Mouse (Mus musculus) thymus, adult 2 months (tissue): ENCODE data around the gene Lrp6. TPM values are rescaled to one million over a fixed set of nuclear protein-coding genes. Genes with fewer than 3 reads are reported as not detected.

Experiments
- DNase-seq: peaks from one replicate; pipeline ENCODE4 v3.0.0; 2021
- H3K27ac ChIP-seq: fragments of 200-500 bp; 2 replicates; pipeline ENCODE4 v1.5.1; 2012; ENCODE audit warnings: low read length, control low read depth; ENCODE audit not compliant: control insufficient read depth, insufficient read depth
- H3K27me3 ChIP-seq: fragments of 200-500 bp; 2 replicates; pipeline ENCODE4 v1.6.1; 2012; ENCODE audit warnings: mild to moderate bottlenecking, low read length, moderate library complexity, mixed read lengths; ENCODE audit not compliant: control insufficient read depth, insufficient read depth
- H3K36me3 ChIP-seq: fragments of 200-500 bp; 2 replicates; pipeline ENCODE4 v1.6.1; 2012; ENCODE audit warnings: mild to moderate bottlenecking, low read length, moderate library complexity; ENCODE audit not compliant: control insufficient read depth, insufficient read depth
- H3K4me1 ChIP-seq: fragments of 200-500 bp; replicated peaks from 2 replicates; pipeline ENCODE4 v1.6.1; 2012; ENCODE audit warnings: low read length; ENCODE audit not compliant: control insufficient read depth, insufficient read depth
- H3K4me3 ChIP-seq: fragments of 200-500 bp; 2 replicates; pipeline ENCODE4 v1.5.1; 2012; ENCODE audit warnings: mild to moderate bottlenecking, low read length, control low read depth, moderate library complexity; ENCODE audit not compliant: control insufficient read depth, insufficient read depth
- CTCF ChIP-seq: fragments of 200-500 bp; IDR thresholded peaks from 2 replicates; pipeline ENCODE4 v1.5.1; 2012; ENCODE audit warnings: mild to moderate bottlenecking, control low read depth, low read length, moderate library complexity, borderline replicate concordance; ENCODE audit not compliant: control insufficient read depth, poor library complexity, insufficient read depth; ENCODE audit errors: extremely low read depth
- POLR2A ChIP-seq: fragments of 200-500 bp; IDR thresholded peaks from 2 replicates; pipeline ENCODE4 v1.6.1; 2012; ENCODE audit warnings: mild to moderate bottlenecking, low read length, control low read depth, moderate library complexity; ENCODE audit not compliant: control insufficient read depth, poor library complexity, insufficient read depth; ENCODE audit errors: extremely low read depth
- WGBS: fragments of 180-500 bp; shearing (Covaris S2); methylation state at CpG from one replicate; pipeline ENCODE4 v1.1.7; 2018; 5-methylcytosine and 5-hydroxymethylcytosine counted together
- polyA plus RNA-seq: library from polyadenylated mRNA; depleted of rRNA; stranded (reverse); fragments of >200 nt; gene quantifications from 2 replicates; pipeline ENCODE4 v1.2.3, GENCODE M21; 2012

The Lrp6 gene
- polyA plus RNA-seq, 1 experiment, result 28.3 TPM

DNA sequence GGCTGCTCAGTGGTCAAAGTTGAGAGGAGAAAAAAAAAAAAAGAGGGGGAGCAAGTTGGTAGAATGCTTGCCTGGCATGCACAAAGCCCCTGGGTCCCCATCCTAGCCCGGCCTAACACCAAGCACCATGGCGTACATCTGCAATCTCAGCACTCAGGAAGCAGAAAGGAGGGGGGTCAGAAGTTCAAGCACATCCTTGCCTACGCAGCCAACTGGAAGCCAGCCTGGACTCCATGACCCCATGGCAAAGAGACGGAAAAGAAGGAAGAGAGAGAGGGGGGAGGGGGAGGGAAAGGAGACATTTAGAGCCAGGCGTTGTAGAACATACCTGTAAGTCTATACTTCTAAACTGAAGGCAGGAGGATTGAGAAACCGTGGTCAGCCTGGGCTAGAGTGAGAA lies 39.8 kb upstream of the Lrp6 start:
- no peak for TF ChIP-seq CTCF
- TF ChIP-seq POLR2A, result no peak
- no peak overlapping the region for H3K4me3 ChIP-seq
- no peak for DNase-seq

GRCm38 (mm10) chr6:134605196-134605595 lies 38.4 kb upstream of the Lrp6 start:
- 97% methylated on average over 3 of the region's 3 CpGs for WGBS
- Histone ChIP-seq H3K27me3 (no peaks in the 10 kb centered on the region), H3K27ac (no peak overlapping the region; the same call in 1 of the 2 replicates), H3K4me3 (no peak overlapping the region), H3K4me1 (no peaks in the 10 kb centered on the region), H3K36me3 (no peaks in the 10 kb centered on the region)
- no peak for DNase-seq
- TF ChIP-seq POLR2A, result no peak
- TF ChIP-seq CTCF, result no peak

More for the DNA sequence above, 39.8 kb upstream of the Lrp6 start:
- Histone ChIP-seq H3K36me3 (no peaks in the 10 kb centered on the region), H3K4me1 (no peaks in the 10 kb centered on the region), H3K27ac (no peak overlapping the region), H3K27me3 (no peaks in the 10 kb centered on the region)
- 78% methylated on average over 6 of the region's 6 CpGs for whole genome bisulfite sequencing

DNA sequence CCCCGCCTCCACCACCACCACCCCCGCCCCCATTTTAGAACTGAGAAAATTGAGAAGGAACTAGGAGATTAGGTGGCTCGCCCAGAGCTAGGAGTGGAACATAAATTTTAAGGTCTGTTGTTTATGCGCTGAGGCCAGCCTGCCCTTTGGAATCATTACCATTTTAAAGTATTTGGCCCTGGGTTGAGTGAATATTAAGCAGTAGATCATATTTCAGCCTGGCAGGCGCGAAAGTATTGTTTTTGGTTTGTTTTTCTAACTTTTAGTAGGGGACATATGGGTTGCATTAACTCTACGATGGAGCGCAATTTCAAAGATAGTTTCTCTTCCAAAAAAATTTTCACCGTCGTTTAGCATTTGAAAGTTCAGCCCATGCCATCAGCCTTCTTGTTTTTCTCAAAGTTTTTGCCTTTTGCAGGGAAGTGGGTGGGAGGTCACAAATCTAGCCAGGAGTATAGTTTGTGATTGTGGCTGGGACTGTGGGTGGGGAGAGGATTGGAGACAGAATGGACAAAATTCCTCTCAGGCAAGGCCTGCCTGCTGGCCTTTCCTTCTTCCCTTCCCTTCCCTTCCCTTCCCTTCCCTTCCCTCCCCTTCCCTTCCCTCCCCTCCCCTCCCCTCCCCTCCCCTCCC lies 35.7 kb upstream of the Lrp6 start:
- DNase-seq, result no peak
- TF ChIP-seq POLR2A, result no peak
- no peak for TF ChIP-seq CTCF
- H3K4me3 ChIP-seq, result no peak overlapping the region
- H3K27ac ChIP-seq, result no peak overlapping the region
- no peaks in the 10 kb centered on the region for H3K36me3 ChIP-seq
- H3K27me3 ChIP-seq, result no peaks in the 10 kb centered on the region
- 80% methylated on average over 10 of the region's 10 CpGs for WGBS
- no peaks in the 10 kb centered on the region for H3K4me1 ChIP-seq

GRCm38 (mm10) chr6:134601766-134602165 lies 35.0 kb upstream of the Lrp6 start:
- H3K27ac ChIP-seq, result no peak overlapping the region
- H3K27me3 ChIP-seq, result no peaks in the 10 kb centered on the region
- no peak for DNase-seq
- no peak for TF ChIP-seq CTCF
- no peak for TF ChIP-seq POLR2A
- H3K4me3 ChIP-seq, result no peak overlapping the region
- H3K36me3 ChIP-seq, result no peaks in the 10 kb centered on the region
- WGBS, result 77% methylated on average over 3 of the region's 3 CpGs
- H3K4me1 ChIP-seq, result no peaks in the 10 kb centered on the region

- no peak for DNase-seq
- Histone ChIP-seq H3K4me3 (no peak overlapping the region), H3K27ac (no peak overlapping the region), H3K27me3 (no peaks in the 10 kb centered on the region), H3K36me3 (no peaks in the 10 kb centered on the region), H3K4me1 (no peaks in the 10 kb centered on the region)
- TF ChIP-seq CTCF (no peak), POLR2A (no peak)
- WGBS, result 86% methylated on average over 7 of the region's 7 CpGs
Observed at GRCm38 (mm10) chr6:134601130-134601529, 34.4 kb upstream of the Lrp6 start.

- DNase-seq, result no peak
- 92% methylated on average over 1 of the region's 1 CpGs for WGBS
Observed at GRCm38 (mm10) chr6:134599239-134599638, 32.5 kb upstream of the Lrp6 start.

DNA sequence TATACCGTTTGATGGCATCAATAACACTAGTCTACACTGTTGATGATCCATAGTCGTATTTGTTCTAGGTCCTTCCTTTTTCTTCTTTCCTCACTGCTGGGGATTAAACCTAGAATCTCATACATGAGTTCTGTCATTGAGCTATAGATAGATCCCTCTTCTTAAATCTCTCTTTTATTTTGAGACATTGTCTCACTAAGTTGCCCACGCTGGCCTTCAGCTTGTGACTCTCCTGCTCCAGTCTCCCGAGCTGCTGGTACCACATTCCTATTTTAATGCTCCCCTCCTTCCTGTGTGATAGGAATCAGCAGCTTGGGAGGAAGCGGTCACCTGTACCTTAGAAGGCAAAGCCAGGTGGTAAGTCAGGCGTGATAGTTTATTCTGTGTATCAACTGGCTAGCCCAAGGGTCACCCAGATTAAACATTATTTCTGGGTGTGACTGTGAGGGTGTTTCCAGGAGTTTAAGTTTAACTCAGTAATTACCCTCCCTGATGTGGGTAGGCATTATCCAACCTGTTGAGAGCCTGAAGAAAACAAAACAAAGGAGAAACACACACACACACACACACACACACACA lies 31.0 kb upstream of the Lrp6 start:
- Histone ChIP-seq H3K4me3 (no peak overlapping the region), H3K27me3 (no peaks in the 10 kb centered on the region), H3K4me1 (peaks cover 10% of the 10 kb centered on the region), H3K36me3 (no peaks in the 10 kb centered on the region), H3K27ac (no peak overlapping the region)
- WGBS, result 92% methylated on average over 6 of the region's 6 CpGs
- no peak for DNase-seq
- no peak for TF ChIP-seq CTCF

More at GRCm38 (mm10) chr6:134599239-134599638, 32.5 kb upstream of the Lrp6 start:
- TF ChIP-seq CTCF (no peak), POLR2A (no peak)
- no peaks in the 10 kb centered on the region for H3K27me3 ChIP-seq
- no peaks in the 10 kb centered on the region for H3K36me3 ChIP-seq
- peaks cover 10% of the 10 kb centered on the region for H3K4me1 ChIP-seq
- no peak overlapping the region for H3K27ac ChIP-seq
- no peak overlapping the region for H3K4me3 ChIP-seq
